Mouse (Mus musculus): ENCODE data around the gene Arg2. TPM values are rescaled to one million over a fixed set of nuclear protein-coding genes. Genes with fewer than 3 reads are reported as not detected.

Arg2 gene
- total RNA-seq (2023): 1 to 10 TPM; 1.4 to 2.0 TPM

DNA sequence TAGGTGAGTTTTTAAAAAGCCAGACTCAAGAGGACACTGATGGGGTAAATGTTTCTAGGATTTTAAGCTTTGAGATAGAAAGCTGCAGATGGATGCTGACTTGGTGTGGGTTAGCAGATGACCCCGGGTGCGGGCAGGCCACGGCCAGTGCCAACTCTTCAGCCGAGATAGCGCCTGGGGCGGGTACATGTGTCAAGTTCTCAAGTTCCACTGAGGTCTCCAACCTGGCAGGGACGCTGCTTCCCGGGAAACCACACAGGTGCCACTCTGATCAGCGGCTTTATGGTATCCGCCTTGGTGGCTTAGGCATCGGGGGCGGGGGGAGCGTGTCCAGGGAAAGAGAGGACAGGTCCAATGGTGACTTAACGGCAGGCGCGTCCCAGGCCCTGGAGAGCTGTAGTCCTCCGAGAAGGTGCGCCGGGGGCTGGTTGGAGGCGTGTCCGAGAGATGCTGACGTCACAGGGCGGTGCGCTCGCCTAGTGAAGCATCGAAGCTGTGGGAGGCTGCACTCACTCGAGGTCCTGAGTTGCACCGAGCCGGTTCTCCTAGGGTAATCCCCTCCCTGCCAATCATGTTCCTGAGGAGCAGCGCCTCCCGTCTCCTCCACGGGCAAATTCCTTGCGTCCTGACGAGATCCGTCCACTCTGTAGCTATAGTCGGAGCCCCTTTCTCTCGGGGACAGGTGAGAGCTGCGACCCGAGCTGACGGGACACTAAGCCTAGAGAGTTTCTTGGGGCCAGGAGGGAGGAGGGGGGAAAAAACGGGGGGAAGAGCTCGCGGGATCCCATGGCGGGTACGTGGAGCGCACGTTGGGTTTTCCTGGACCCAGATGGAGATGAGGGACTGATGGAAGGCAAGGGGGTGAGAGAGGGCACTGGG lies at the start of gene Arg2:
Arg2 (plus strand) TSS at position 479 of the 879 bp plus-strand sequence.

GRCm38 (mm10) chr12:79089182-79089812 lies 41.3 kb upstream of the Arg2 start, which contains the start of gene Pigh:
Pigh (minus strand) TSS chr12:79089651.

GRCm38 (mm10) chr12:79172019-79172941 lies 41.7 kb downstream of the Arg2 start, which contains the start of gene Vti1b:
Vti1b (minus strand) TSS chr12:79172667.

DNA sequence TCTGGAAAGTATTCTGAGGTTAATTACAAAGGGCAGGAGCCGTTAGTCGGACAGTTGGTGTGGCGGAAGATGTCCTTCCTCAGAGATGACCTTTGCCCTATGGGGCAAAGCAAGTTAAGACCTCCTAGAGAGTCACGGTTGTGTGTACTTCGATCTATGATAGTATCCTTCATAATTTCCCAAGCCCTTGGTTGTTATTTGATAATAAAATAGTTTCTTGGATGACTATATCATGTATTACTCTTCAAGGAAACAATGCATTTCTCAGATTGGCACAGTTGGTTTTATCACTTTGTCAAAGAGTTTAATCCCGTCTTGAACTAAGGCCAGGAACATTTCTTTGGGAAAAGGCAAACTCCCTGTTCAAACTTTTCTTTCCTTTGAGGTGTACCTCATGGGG lies 61.6 kb downstream of the Arg2 start, which contains the start of gene Rdh11:
Rdh11 (minus strand) TSS at position 101 of the 400 bp plus-strand sequence.

Other genes with a start within 250 kb of the Arg2 start
- not detected for gene Plek2, start 223.8 kb upstream of the Arg2 start, total RNA-seq (2023)
- 10 to 100 TPM; 37.1 to 40.2 TPM for gene Tmem229b, start 123.2 kb upstream of the Arg2 start, total RNA-seq (2023)
- 1 to 10 TPM in 1 of 2 experiments, under 1 TPM in 1; 0.76 to 1.1 TPM for gene Plekhh1, start 101.6 kb upstream of the Arg2 start, total RNA-seq (2023)
- gene Pigh, start 41.1 kb upstream of the Arg2 start, total RNA-seq (2023): 1 to 10 TPM; 6.0 to 7.2 TPM
- 10 to 100 TPM; 64.8 to 76.9 TPM for gene Vti1b, start 41.9 kb downstream of the Arg2 start, total RNA-seq (2023)
- gene Rdh11, start 61.5 kb downstream of the Arg2 start, total RNA-seq (2023): 10 to 100 TPM; 10.8 to 11.4 TPM
- gene Rdh12, start 78.1 kb downstream of the Arg2 start, total RNA-seq (2023): under 1 TPM; 0.76 to 0.97 TPM
- gene Zfyve26, start 165.5 kb downstream of the Arg2 start, total RNA-seq (2023): 10 to 100 TPM; 61.3 to 62.7 TPM
- under 1 TPM; 0.30 to 0.63 TPM for gene Rad51b, start 166.5 kb downstream of the Arg2 start, total RNA-seq (2023)

Measured in monocyte, adult 59 days (primary cell).